Mouse (Mus musculus): Measurements from ENCODE around the gene Cadps2. TPM values are rescaled to one million over a fixed set of nuclear protein-coding genes. Genes with fewer than 3 reads are reported as not detected.

The Cadps2 gene
- polyA plus RNA-seq, 1 experiment from 2014 or later, result 1.3 TPM

DNA sequence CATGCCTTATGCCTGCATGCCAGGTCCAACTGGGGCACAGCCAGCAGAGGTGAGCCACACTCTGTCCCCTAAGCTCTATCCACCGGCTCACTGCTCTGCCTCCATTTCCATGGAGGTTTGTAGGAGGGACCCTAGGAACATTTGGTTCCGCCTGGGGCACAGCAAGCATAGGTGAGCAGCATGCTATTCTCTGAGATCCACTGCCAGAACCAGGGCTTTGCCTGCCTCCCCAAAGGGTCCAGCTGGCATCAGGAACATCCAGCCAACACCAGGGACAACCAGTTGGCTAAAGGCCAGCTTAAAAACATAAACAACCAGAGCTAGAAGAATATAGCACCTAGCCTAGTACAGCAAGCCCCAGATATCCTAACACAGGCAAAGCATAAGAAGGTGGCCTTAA, 540.6 kb downstream of the Cadps2 start:
- no peak overlapping the region for H3K4me2 ChIP-seq (ENCODE audit: low read length)
- no peaks in the 10 kb centered on the region for H3K4me1 ChIP-seq (ENCODE audit: control insufficient read depth in 2 of 2, insufficient read depth in 2 of 2, low read length in 2 of 2)
- 77% methylated on average over 2 of the region's 2 CpGs for WGBS
- H3K9ac ChIP-seq (ENCODE audit: low read length), result no peak overlapping the region
- no peaks in the 10 kb centered on the region for H3K9me3 ChIP-seq (ENCODE audit: control insufficient read depth, low read length)
- no peaks in the 10 kb centered on the region for H3K36me3 ChIP-seq (ENCODE audit: control insufficient read depth, insufficient read depth, low read length)
- no peak overlapping the region for H3K4me3 ChIP-seq (ENCODE audit: control insufficient read depth in 1 of 2, insufficient read depth in 1 of 2, low read depth in 1 of 2, low read length in 2 of 2)
- H3K27me3 ChIP-seq (ENCODE audit: control insufficient read depth, insufficient read depth, low read length), result no peaks in the 10 kb centered on the region
- ATAC-seq (ENCODE audit: insufficient number of reproducible peaks, insufficient read depth, low FRiP score, low read depth), result no peak
- no peak overlapping the region for H3K27ac ChIP-seq (replicated peaks in 1 of 2; ENCODE audit: control insufficient read depth in 1 of 2, insufficient read depth in 1 of 2, low read depth in 2 of 2, low read length in 2 of 2)

DNA sequence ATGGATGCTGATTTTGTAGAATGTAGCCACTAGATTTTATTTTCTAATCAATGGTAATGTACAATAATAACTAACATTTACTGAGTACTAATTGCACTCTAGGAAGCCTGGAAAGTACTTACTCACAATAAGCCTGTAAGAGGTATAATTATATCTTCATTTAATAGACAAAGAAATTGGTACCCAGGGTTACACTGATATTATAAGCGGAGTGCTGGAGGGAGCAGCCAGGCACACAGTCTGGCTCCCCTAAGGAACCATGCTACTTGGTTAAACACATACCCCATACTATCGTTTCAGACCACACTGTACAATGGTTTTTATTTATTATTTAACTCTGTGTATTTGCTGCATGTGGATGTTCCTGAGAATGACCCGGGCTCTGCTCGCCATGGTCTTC, 544.5 kb downstream of the Cadps2 start:
- Histone ChIP-seq H3K9ac (ENCODE audit: low read length) (no peak overlapping the region), H3K27ac (replicated peaks in 1 of 2; ENCODE audit: control insufficient read depth in 1 of 2, insufficient read depth in 1 of 2, low read depth in 2 of 2, low read length in 2 of 2) (no peak overlapping the region), H3K4me3 (ENCODE audit: control insufficient read depth in 1 of 2, insufficient read depth in 1 of 2, low read depth in 1 of 2, low read length in 2 of 2) (no peak overlapping the region), H3K36me3 (ENCODE audit: control insufficient read depth, insufficient read depth, low read length) (no peaks in the 10 kb centered on the region), H3K27me3 (ENCODE audit: control insufficient read depth, insufficient read depth, low read length) (no peaks in the 10 kb centered on the region), H3K9me3 (ENCODE audit: control insufficient read depth, low read length) (no peaks in the 10 kb centered on the region), H3K4me1 (ENCODE audit: control insufficient read depth in 2 of 2, insufficient read depth in 2 of 2, low read length in 2 of 2) (no peaks in the 10 kb centered on the region), H3K4me2 (ENCODE audit: low read length) (no peak overlapping the region)
- ATAC-seq (ENCODE audit: insufficient number of reproducible peaks, insufficient read depth, low FRiP score, low read depth), result no peak
- 82% methylated on average over 4 of the region's 4 CpGs for WGBS

- no peaks in the 10 kb centered on the region for H3K9me3 ChIP-seq (ENCODE audit: control insufficient read depth, low read length)
- ATAC-seq (ENCODE audit: insufficient number of reproducible peaks, insufficient read depth, low FRiP score, low read depth), result no peak
- no peak overlapping the region for H3K4me3 ChIP-seq (ENCODE audit: control insufficient read depth in 1 of 2, insufficient read depth in 1 of 2, low read depth in 1 of 2, low read length in 2 of 2)
- H3K36me3 ChIP-seq (ENCODE audit: control insufficient read depth, insufficient read depth, low read length), result no peaks in the 10 kb centered on the region
- H3K27me3 ChIP-seq (ENCODE audit: control insufficient read depth, insufficient read depth, low read length), result no peaks in the 10 kb centered on the region
- WGBS, result 75% methylated on average over 4 of the region's 4 CpGs
- H3K27ac ChIP-seq (replicated peaks in 1 of 2; ENCODE audit: control insufficient read depth in 1 of 2, insufficient read depth in 1 of 2, low read depth in 2 of 2, low read length in 2 of 2), result no peak overlapping the region
- H3K4me2 ChIP-seq (ENCODE audit: low read length), result no peak overlapping the region
- no peak overlapping the region for H3K9ac ChIP-seq (ENCODE audit: low read length)
- no peaks in the 10 kb centered on the region for H3K4me1 ChIP-seq (ENCODE audit: control insufficient read depth in 2 of 2, insufficient read depth in 2 of 2, low read length in 2 of 2)
These were observed 550.5 kb downstream of the Cadps2 start for GRCm38 (mm10) chr6:23288752-23289151.

- ATAC-seq (ENCODE audit: insufficient number of reproducible peaks, insufficient read depth, low FRiP score, low read depth), result no peak
- H3K4me2 ChIP-seq (ENCODE audit: low read length), result no peak overlapping the region
- WGBS, result 40% methylated on average over 9 of the region's 9 CpGs
These were observed 557.8 kb downstream of the Cadps2 start for GRCm38 (mm10) chr6:23281514-23281820.

GRCm38 (mm10) chr6:23280811-23281513, 558.3 kb downstream of the Cadps2 start:
- Histone ChIP-seq H3K27me3 (ENCODE audit: control insufficient read depth, insufficient read depth, low read length) (peaks cover 8% of the 10 kb centered on the region), H3K4me2 (ENCODE audit: low read length) (no peak overlapping the region), H3K36me3 (ENCODE audit: control insufficient read depth, insufficient read depth, low read length) (no peaks in the 10 kb centered on the region), H3K9ac (ENCODE audit: low read length) (no peak overlapping the region), H3K27ac (replicated peaks in 1 of 2; ENCODE audit: control insufficient read depth in 1 of 2, insufficient read depth in 1 of 2, low read depth in 2 of 2, low read length in 2 of 2) (no peak overlapping the region), H3K9me3 (ENCODE audit: control insufficient read depth, low read length) (no peaks in the 10 kb centered on the region), H3K4me3 (ENCODE audit: control insufficient read depth in 1 of 2, insufficient read depth in 1 of 2, low read depth in 1 of 2, low read length in 2 of 2) (no peak overlapping the region), H3K4me1 (ENCODE audit: control insufficient read depth in 2 of 2, insufficient read depth in 2 of 2, low read length in 2 of 2) (no peaks in the 10 kb centered on the region)
- WGBS, result 34% methylated on average over 15 of the region's 15 CpGs
- ATAC-seq (ENCODE audit: insufficient number of reproducible peaks, insufficient read depth, low FRiP score, low read depth), result no peak

More at GRCm38 (mm10) chr6:23281514-23281820, 557.8 kb downstream of the Cadps2 start:
- no peaks in the 10 kb centered on the region for H3K9me3 ChIP-seq (ENCODE audit: control insufficient read depth, low read length)
- H3K9ac ChIP-seq (ENCODE audit: low read length), result no peak overlapping the region
- no peaks in the 10 kb centered on the region for H3K4me1 ChIP-seq (ENCODE audit: control insufficient read depth in 2 of 2, insufficient read depth in 2 of 2, low read length in 2 of 2)
- no peak overlapping the region for H3K4me3 ChIP-seq (ENCODE audit: control insufficient read depth in 1 of 2, insufficient read depth in 1 of 2, low read depth in 1 of 2, low read length in 2 of 2)
- no peaks in the 10 kb centered on the region for H3K36me3 ChIP-seq (ENCODE audit: control insufficient read depth, insufficient read depth, low read length)
- peaks cover 8% of the 10 kb centered on the region for H3K27me3 ChIP-seq (ENCODE audit: control insufficient read depth, insufficient read depth, low read length)
- no peak overlapping the region for H3K27ac ChIP-seq (replicated peaks in 1 of 2; ENCODE audit: control insufficient read depth in 1 of 2, insufficient read depth in 1 of 2, low read depth in 2 of 2, low read length in 2 of 2)

DNA sequence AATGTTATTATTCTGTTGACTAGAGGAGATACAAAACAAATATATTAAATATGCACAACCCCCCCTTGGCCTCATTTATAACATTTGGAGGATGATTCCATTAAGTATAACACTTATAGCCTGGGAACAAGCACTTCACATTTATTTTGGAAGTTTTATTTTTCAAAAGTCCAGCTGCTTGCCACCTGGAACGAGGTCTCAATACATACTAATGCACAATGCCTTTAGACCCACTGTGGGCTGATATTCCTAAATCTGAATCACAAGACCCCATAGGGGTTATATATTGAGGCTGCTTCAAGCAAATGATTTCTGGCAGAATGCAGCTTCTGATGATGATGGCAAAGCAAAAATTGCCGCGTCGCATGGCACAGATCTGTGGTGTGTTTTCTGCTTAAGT, 565.7 kb downstream of the Cadps2 start:
- H3K27ac ChIP-seq (replicated peaks in 1 of 2; ENCODE audit: control insufficient read depth in 1 of 2, insufficient read depth in 1 of 2, low read depth in 2 of 2, low read length in 2 of 2), result no peak overlapping the region
- H3K4me3 ChIP-seq (ENCODE audit: control insufficient read depth in 1 of 2, insufficient read depth in 1 of 2, low read depth in 1 of 2, low read length in 2 of 2), result no peak overlapping the region
- H3K9ac ChIP-seq (ENCODE audit: low read length), result no peak overlapping the region
- no peaks in the 10 kb centered on the region for H3K36me3 ChIP-seq (ENCODE audit: control insufficient read depth, insufficient read depth, low read length)
- H3K4me1 ChIP-seq (ENCODE audit: control insufficient read depth in 2 of 2, insufficient read depth in 2 of 2, low read length in 2 of 2), result no peaks in the 10 kb centered on the region
- 73% methylated on average over 4 of the region's 4 CpGs for WGBS
- peaks cover 23% of the 10 kb centered on the region for H3K27me3 ChIP-seq (ENCODE audit: control insufficient read depth, insufficient read depth, low read length)
- no peaks in the 10 kb centered on the region for H3K9me3 ChIP-seq (ENCODE audit: control insufficient read depth, low read length)
- no peak overlapping the region for H3K4me2 ChIP-seq (ENCODE audit: low read length)
- no peak for ATAC-seq (ENCODE audit: insufficient number of reproducible peaks, insufficient read depth, low FRiP score, low read depth)

DNA sequence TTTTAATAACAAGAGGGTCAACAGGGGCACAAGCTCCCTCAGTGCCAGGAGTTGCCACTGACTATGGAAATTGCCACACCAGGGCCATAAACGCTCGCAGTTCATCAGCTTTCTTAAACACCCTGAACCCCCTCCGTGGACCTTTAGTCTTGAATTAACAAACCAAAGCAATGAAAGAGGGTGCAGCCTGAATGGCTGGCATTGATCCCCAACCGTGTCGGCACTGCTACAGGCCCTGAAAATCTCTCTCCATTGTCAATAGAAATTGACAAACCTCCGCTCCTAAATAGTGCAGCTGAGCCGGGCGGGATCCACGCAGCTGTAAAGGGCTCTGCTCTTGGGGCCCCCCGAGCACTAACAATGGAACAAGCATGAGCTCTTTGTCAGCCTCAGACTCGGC, 566.2 kb downstream of the Cadps2 start:
- H3K9ac ChIP-seq (ENCODE audit: low read length), result no peak overlapping the region
- peaks cover 23% of the 10 kb centered on the region for H3K27me3 ChIP-seq (ENCODE audit: control insufficient read depth, insufficient read depth, low read length)
- no peak overlapping the region for H3K4me3 ChIP-seq (ENCODE audit: control insufficient read depth in 1 of 2, insufficient read depth in 1 of 2, low read depth in 1 of 2, low read length in 2 of 2)
- no peak for ATAC-seq (ENCODE audit: insufficient number of reproducible peaks, insufficient read depth, low FRiP score, low read depth)
- no peak overlapping the region for H3K4me2 ChIP-seq (ENCODE audit: low read length)
- no peak overlapping the region for H3K27ac ChIP-seq (replicated peaks in 1 of 2; ENCODE audit: control insufficient read depth in 1 of 2, insufficient read depth in 1 of 2, low read depth in 2 of 2, low read length in 2 of 2)
- H3K9me3 ChIP-seq (ENCODE audit: control insufficient read depth, low read length), result no peaks in the 10 kb centered on the region
- WGBS, result 8% methylated on average over 11 of the region's 11 CpGs
- no peaks in the 10 kb centered on the region for H3K36me3 ChIP-seq (ENCODE audit: control insufficient read depth, insufficient read depth, low read length)
- no peaks in the 10 kb centered on the region for H3K4me1 ChIP-seq (ENCODE audit: control insufficient read depth in 2 of 2, insufficient read depth in 2 of 2, low read length in 2 of 2)

DNA sequence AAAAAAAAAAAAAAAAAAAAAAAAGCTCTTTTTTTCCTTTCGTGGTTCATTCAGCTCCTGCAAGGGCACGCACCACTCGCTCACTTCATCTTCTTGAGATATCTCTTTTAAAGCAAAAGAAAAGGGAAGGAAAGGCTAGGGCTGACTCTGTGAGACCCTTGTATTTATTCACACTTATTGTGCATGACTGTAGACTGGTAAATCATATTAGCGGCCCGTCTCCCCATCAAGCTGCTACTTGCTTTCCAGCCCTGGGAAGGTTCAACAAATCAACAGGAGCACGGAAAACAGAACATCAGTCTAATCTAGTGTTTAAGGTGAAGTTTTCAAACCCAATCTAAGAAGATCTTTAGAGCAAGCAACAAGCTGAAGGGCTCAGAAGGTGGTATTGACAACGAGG, 566.7 kb downstream of the Cadps2 start:
- no peak overlapping the region for H3K9ac ChIP-seq (ENCODE audit: low read length)
- no peak overlapping the region for H3K27ac ChIP-seq (replicated peaks in 1 of 2; ENCODE audit: control insufficient read depth in 1 of 2, insufficient read depth in 1 of 2, low read depth in 2 of 2, low read length in 2 of 2)
- no peak overlapping the region for H3K4me2 ChIP-seq (ENCODE audit: low read length)
- H3K36me3 ChIP-seq (ENCODE audit: control insufficient read depth, insufficient read depth, low read length), result no peaks in the 10 kb centered on the region
- WGBS, result 36% methylated on average over 7 of the region's 7 CpGs
- no peak overlapping the region for H3K4me3 ChIP-seq (ENCODE audit: control insufficient read depth in 1 of 2, insufficient read depth in 1 of 2, low read depth in 1 of 2, low read length in 2 of 2)
- H3K4me1 ChIP-seq (ENCODE audit: control insufficient read depth in 2 of 2, insufficient read depth in 2 of 2, low read length in 2 of 2), result no peaks in the 10 kb centered on the region
- ATAC-seq (ENCODE audit: insufficient number of reproducible peaks, insufficient read depth, low FRiP score, low read depth), result no peak
- H3K27me3 ChIP-seq (ENCODE audit: control insufficient read depth, insufficient read depth, low read length), result peaks cover 23% of the 10 kb centered on the region
- H3K9me3 ChIP-seq (ENCODE audit: control insufficient read depth, low read length), result no peaks in the 10 kb centered on the region
